Mouse (Mus musculus): Measurements from ENCODE around the gene Ehd3. TPM values are rescaled to one million over a fixed set of nuclear protein-coding genes. Genes with fewer than 3 reads are reported as not detected.

Gene Ehd3
- polyA plus RNA-seq, 1 experiment from 2014 or later = 7.4 TPM

DNA sequence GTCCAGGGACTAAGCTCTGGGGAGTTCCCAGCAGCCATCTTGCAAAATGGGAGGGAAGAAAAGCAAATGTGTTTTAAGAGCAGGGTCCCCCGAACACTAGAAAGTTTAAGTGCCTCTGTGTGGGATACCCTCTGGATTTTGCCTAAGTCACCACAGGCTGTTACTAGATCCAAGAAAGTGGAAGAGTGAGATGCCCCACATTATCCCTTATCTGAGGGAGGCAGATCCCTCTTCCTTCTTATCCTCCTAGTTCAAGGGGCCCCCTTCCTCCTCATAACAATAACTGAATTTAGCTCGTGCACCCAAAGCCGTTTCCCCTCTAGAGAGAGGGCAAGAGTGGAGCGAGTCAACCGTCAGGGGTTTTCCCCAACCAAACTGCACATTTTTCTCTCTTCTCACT lies 3.3 kb downstream of the Ehd3 start:
- Histone ChIP-seq H3K4me2 (no peak overlapping the region), H3K9ac (ENCODE audit: low read length) (no peak overlapping the region), H3K4me1 (ENCODE audit: control insufficient read depth, insufficient read depth, low read length) (peaks cover 4% of the 10 kb centered on the region), H3K4me3 (ENCODE audit: low read depth, low read length) (no peak overlapping the region), H3K27ac (ENCODE audit: low read depth, low read length) (no peak overlapping the region), H3K36me3 (ENCODE audit: control insufficient read depth, insufficient read depth, low read length) (no peaks in the 10 kb centered on the region), H3K27me3 (ENCODE audit: control insufficient read depth, insufficient read depth, low read length) (no peaks in the 10 kb centered on the region; the same call in 1 of the 2 replicates), H3K9me3 (ENCODE audit: control insufficient read depth, low read length) (no peaks in the 10 kb centered on the region)
- WGBS = 86% methylated on average over 5 of the region's 5 CpGs
- ATAC-seq (ENCODE audit: low FRiP score) (no peak), DNase-seq (ENCODE audit: low spot score, missing footprints) (no peak)

DNA sequence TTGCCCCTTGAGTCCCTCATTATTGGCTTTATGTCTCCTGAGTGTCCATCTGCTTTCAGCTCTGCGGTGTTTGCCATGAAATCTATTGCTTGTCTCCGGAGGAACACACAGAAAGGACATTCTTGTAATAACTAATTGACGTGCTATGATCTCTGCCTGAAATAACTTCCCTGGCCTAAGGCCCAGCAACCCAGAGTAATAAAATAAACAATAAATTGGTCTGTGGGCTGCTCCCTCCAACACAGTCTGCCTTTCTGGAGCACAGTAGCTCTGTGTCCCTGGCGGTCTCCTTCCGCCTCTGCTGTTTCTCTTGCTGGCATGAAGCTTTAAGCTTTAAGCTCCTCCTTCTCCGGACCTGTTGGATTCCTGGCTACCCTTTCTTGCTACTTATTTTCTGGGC lies 4.5 kb downstream of the Ehd3 start:
- Histone ChIP-seq H3K4me1 (ENCODE audit: control insufficient read depth, insufficient read depth, low read length) (peaks cover 4% of the 10 kb centered on the region), H3K27ac (ENCODE audit: low read depth, low read length) (no peak overlapping the region), H3K9me3 (ENCODE audit: control insufficient read depth, low read length) (no peaks in the 10 kb centered on the region), H3K4me3 (ENCODE audit: low read depth, low read length) (no peak overlapping the region), H3K9ac (ENCODE audit: low read length) (no peak overlapping the region), H3K27me3 (ENCODE audit: control insufficient read depth, insufficient read depth, low read length) (no peaks in the 10 kb centered on the region), H3K4me2 (no peak overlapping the region), H3K36me3 (ENCODE audit: control insufficient read depth, insufficient read depth, low read length) (no peaks in the 10 kb centered on the region)
- DNase-seq (ENCODE audit: low spot score, missing footprints) = no peak
- 83% methylated on average over 6 of the region's 6 CpGs for WGBS
- no peak for ATAC-seq (ENCODE audit: low FRiP score)

DNA sequence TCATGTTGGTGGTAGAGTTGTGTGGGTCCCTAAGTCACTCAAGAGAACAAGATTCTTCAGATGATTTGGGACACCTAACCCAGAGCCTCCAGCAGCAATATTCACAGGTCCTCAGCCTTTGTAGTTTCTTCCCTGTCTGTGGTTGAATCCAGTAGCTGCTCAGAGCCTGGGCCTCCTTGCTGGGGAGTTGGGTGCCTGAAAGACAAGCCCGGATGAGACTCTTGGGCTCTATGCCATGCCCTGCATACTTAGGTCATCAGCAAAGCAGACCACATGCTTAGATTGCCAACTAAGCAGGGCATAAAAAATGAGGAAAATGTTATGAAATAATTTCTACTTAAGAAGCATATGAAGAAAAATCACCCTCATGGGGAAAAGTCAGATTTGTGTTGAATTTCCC lies 6.9 kb downstream of the Ehd3 start:
- H3K4me3 ChIP-seq (ENCODE audit: low read depth, low read length) = no peak overlapping the region
- no peak overlapping the region for H3K27ac ChIP-seq (ENCODE audit: low read depth, low read length)
- 83% methylated on average over 1 of the region's 1 CpGs for WGBS
- ATAC-seq (ENCODE audit: low FRiP score) (no peak), DNase-seq (ENCODE audit: low spot score, missing footprints) (no peak)
- H3K4me2 ChIP-seq = no peak overlapping the region
- no peaks in the 10 kb centered on the region for H3K36me3 ChIP-seq (ENCODE audit: control insufficient read depth, insufficient read depth, low read length)
- H3K9me3 ChIP-seq (ENCODE audit: control insufficient read depth, low read length) = no peaks in the 10 kb centered on the region
- H3K9ac ChIP-seq (ENCODE audit: low read length) = no peak overlapping the region
- H3K27me3 ChIP-seq (ENCODE audit: control insufficient read depth, insufficient read depth, low read length) = no peaks in the 10 kb centered on the region
- H3K4me1 ChIP-seq (ENCODE audit: control insufficient read depth, insufficient read depth, low read length) = no peaks in the 10 kb centered on the region

DNA sequence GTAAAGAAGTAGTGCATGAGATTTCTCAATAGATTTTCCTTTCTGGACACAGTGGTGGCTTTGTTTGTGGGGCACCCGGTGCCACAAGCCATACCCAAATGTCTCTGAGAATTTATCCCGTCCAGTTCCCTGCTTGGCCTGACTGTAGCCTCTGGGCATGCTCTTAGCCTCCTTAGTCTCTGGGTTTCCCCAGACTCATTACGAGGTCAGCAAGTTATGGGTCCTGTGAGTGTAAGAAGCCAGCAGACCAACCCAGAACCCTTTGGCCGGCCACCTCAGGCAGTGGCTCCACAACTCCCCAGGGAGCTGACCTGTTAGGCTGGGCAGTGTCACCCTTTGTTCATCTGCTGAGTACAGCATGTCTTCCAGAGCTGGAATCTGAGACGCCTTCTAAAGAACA lies 7.6 kb downstream of the Ehd3 start:
- Histone ChIP-seq H3K4me3 (ENCODE audit: low read depth, low read length) (no peak overlapping the region), H3K27ac (ENCODE audit: low read depth, low read length) (no peak overlapping the region), H3K9ac (ENCODE audit: low read length) (no peak overlapping the region), H3K27me3 (ENCODE audit: control insufficient read depth, insufficient read depth, low read length) (no peaks in the 10 kb centered on the region), H3K9me3 (ENCODE audit: control insufficient read depth, low read length) (no peaks in the 10 kb centered on the region), H3K36me3 (ENCODE audit: control insufficient read depth, insufficient read depth, low read length) (no peaks in the 10 kb centered on the region), H3K4me1 (ENCODE audit: control insufficient read depth, insufficient read depth, low read length) (no peaks in the 10 kb centered on the region), H3K4me2 (no peak overlapping the region)
- DNase-seq (ENCODE audit: low spot score, missing footprints) = no peak
- no peak for ATAC-seq (ENCODE audit: low FRiP score)
- WGBS = 73% methylated on average over 5 of the region's 5 CpGs

DNA sequence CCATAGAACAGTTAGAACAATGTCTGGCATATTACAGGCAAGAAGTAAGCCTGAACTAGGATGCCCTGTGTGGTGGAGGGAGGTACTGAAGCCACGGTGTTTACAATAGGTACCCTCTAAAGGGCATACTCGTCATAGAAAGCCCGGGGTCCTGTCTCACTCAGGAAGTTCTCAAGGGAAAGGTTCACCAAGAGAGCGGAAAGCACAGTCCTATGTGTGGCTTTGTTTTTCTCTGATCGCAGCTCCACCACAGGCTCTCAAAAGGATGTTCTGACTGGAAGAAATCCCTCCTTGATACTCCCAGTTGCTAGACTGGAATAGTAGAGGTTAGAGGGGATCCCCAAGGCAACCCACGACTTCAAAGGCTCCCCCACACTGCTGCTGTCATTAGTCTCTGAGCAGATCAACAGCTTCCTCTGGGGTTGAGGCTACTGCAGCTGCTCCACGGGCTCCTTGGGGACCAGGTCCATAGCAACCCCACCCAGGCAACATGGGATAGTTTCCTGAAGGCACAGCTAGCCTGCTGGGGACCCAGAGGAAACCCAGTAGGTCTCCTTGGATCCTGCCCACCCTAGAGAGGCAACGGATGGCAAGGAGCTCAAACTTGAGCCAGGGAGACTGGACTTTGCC lies 9.2 kb downstream of the Ehd3 start:
- H3K36me3 ChIP-seq (ENCODE audit: control insufficient read depth, insufficient read depth, low read length) = no peaks in the 10 kb centered on the region
- ATAC-seq (ENCODE audit: low FRiP score) (no peak), DNase-seq (ENCODE audit: low spot score, missing footprints) (no peak)
- no peak overlapping the region for H3K4me3 ChIP-seq (ENCODE audit: low read depth, low read length)
- no peak overlapping the region for H3K4me2 ChIP-seq
- no peaks in the 10 kb centered on the region for H3K4me1 ChIP-seq (ENCODE audit: control insufficient read depth, insufficient read depth, low read length)
- no peak overlapping the region for H3K27ac ChIP-seq (ENCODE audit: low read depth, low read length)
- no peaks in the 10 kb centered on the region for H3K27me3 ChIP-seq (ENCODE audit: control insufficient read depth, insufficient read depth, low read length)
- 77% methylated on average over 8 of the region's 8 CpGs for WGBS
- no peaks in the 10 kb centered on the region for H3K9me3 ChIP-seq (ENCODE audit: control insufficient read depth, low read length)
- H3K9ac ChIP-seq (ENCODE audit: low read length) = no peak overlapping the region

DNA sequence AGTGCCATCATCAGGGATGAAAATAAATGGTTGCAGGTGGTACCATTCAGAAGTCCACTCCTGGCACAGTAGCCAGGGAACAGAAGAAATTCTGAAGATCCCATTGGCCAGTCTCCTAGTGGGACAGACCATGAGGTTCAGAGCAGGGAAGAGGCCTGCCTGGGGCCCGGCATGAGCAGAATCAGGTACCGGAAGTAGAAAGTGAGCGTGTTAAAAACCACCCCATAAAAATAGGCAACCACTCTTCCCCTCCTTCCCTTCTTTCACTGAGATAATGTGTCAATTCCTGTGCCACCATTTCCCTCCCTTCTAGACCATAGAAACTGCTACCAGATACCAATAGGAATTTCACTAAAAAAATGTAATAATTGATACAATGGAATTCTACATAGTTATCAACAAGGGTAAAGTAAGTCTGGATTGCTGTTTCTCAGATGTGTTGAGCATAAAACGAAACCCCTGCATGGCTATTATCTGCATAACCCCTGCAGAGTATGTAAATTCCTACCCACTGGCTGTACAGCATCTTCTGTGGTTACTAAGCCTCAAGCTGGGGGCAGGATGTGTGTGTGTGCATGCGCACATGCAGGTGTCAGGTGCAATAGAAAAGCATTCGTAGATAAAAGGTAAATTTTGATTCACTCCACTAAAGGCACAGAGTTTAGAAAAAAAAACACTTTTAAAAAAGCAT lies 10.7 kb downstream of the Ehd3 start:
- 87% methylated on average over 6 of the region's 6 CpGs for WGBS
- no peaks in the 10 kb centered on the region for H3K36me3 ChIP-seq (ENCODE audit: control insufficient read depth, insufficient read depth, low read length)
- H3K4me3 ChIP-seq (ENCODE audit: low read depth, low read length) = no peak overlapping the region
- H3K27me3 ChIP-seq (ENCODE audit: control insufficient read depth, insufficient read depth, low read length) = no peaks in the 10 kb centered on the region
- no peaks in the 10 kb centered on the region for H3K9me3 ChIP-seq (ENCODE audit: control insufficient read depth, low read length)
- H3K4me1 ChIP-seq (ENCODE audit: control insufficient read depth, insufficient read depth, low read length) = no peaks in the 10 kb centered on the region
- no peak overlapping the region for H3K9ac ChIP-seq (ENCODE audit: low read length)
- no peak overlapping the region for H3K27ac ChIP-seq (ENCODE audit: low read depth, low read length)
- no peak for DNase-seq (ENCODE audit: low spot score, missing footprints)
- no peak for ATAC-seq (ENCODE audit: low FRiP score)
- no peak overlapping the region for H3K4me2 ChIP-seq

DNA sequence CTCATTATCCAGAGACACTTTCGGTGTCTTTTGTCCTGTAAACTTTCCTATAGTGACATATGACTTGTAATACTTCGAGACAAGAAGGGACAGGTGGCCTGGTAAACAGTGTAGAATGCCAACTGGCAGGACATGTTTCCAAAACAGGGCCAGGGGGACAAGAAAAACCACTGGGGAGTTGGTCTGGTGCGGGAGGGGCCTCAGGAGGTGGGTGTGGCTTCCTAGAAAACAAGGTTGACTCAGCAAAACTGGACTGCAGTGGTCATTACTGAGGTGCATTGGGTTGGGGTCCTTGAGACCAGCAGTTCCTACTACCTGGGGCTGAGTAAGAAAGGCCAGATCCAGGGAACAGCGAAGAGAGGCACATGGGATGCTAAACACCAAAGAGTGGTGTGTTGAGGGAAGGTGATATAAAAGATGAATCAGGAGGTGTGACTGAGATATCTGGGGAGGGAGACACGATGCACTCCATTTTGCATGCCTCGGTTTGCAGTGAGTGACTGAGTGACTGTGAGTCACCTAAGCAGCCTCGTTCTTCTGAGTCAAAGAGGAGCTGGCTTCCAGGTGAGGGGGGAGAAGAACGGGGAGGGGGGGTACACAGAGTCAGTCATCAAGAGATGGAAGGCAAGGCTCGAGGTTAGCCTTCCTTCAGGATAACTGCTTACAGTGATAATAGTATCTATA lies 13.9 kb downstream of the Ehd3 start:
- DNase-seq (ENCODE audit: low spot score, missing footprints) (no peak), ATAC-seq (ENCODE audit: low FRiP score) (no peak)
- 86% methylated on average over 9 of the region's 9 CpGs for WGBS
- no peak overlapping the region for H3K27ac ChIP-seq (ENCODE audit: low read depth, low read length)
- H3K9me3 ChIP-seq (ENCODE audit: control insufficient read depth, low read length) = no peaks in the 10 kb centered on the region
- no peak overlapping the region for H3K9ac ChIP-seq (ENCODE audit: low read length)
- no peaks in the 10 kb centered on the region for H3K36me3 ChIP-seq (ENCODE audit: control insufficient read depth, insufficient read depth, low read length)
- no peaks in the 10 kb centered on the region for H3K4me1 ChIP-seq (ENCODE audit: control insufficient read depth, insufficient read depth, low read length)
- H3K4me3 ChIP-seq (ENCODE audit: low read depth, low read length) = no peak overlapping the region
- no peaks in the 10 kb centered on the region for H3K27me3 ChIP-seq (ENCODE audit: control insufficient read depth, insufficient read depth, low read length)
- H3K4me2 ChIP-seq = no peak overlapping the region

DNA sequence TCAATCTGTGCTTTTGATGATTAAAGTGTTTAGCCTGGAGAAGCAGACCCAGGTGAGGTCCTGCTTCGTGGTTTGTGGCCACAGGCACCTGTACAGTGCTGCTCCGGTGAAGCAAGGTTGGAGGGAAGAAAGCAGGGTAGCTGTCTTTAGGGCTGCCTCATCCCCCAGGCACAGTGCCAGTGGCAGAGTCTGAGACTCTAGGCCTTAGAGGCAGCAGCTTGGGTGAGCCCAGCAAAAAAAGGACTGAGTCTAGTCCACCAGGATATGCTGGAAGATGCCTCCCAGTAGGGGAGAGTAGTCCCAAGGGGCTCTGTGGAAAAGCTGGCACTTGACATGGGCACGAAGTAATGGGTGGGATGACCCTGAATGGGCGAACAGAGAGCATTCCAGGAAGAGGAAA lies 15.0 kb downstream of the Ehd3 start:
- WGBS = 72% methylated on average over 4 of the region's 4 CpGs
- no peak overlapping the region for H3K9ac ChIP-seq (ENCODE audit: low read length)
- no peak overlapping the region for H3K4me2 ChIP-seq
- H3K9me3 ChIP-seq (ENCODE audit: control insufficient read depth, low read length) = no peaks in the 10 kb centered on the region
- H3K27ac ChIP-seq (ENCODE audit: low read depth, low read length) = no peak overlapping the region
- no peaks in the 10 kb centered on the region for H3K36me3 ChIP-seq (ENCODE audit: control insufficient read depth, insufficient read depth, low read length)
- no peak overlapping the region for H3K4me3 ChIP-seq (ENCODE audit: low read depth, low read length)
- DNase-seq (ENCODE audit: low spot score, missing footprints) = no peak
- H3K27me3 ChIP-seq (ENCODE audit: control insufficient read depth, insufficient read depth, low read length) = no peaks in the 10 kb centered on the region
- no peak for ATAC-seq (ENCODE audit: low FRiP score)
- no peaks in the 10 kb centered on the region for H3K4me1 ChIP-seq (ENCODE audit: control insufficient read depth, insufficient read depth, low read length)

DNA sequence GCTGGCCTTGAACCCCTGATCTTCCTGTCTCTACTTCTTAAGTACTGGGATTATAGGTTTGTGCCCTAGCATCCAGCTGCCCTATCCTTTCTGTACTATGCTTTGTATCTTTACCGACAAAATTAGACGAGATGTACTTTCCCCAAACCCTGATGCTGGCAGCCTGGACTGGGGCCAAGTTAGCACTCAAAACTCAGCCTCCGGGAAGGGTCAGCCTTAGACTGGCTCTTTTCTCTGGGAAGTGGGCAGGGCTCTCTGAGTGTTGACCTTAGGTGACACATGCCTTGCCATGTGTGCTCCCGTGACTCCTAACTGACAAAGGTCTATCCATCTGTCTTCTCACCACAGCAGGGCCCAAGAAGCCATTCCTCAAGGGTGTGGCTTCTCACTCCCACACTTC lies 16.8 kb downstream of the Ehd3 start:
- no peaks in the 10 kb centered on the region for H3K27me3 ChIP-seq (ENCODE audit: control insufficient read depth, insufficient read depth, low read length)
- ATAC-seq (ENCODE audit: low FRiP score) = no peak
- no peak for DNase-seq (ENCODE audit: low spot score, missing footprints)
- no peaks in the 10 kb centered on the region for H3K36me3 ChIP-seq (ENCODE audit: control insufficient read depth, insufficient read depth, low read length)
- H3K4me3 ChIP-seq (ENCODE audit: low read depth, low read length) = no peak overlapping the region
- H3K9ac ChIP-seq (ENCODE audit: low read length) = no peak overlapping the region
- no peak overlapping the region for H3K4me2 ChIP-seq
- H3K9me3 ChIP-seq (ENCODE audit: control insufficient read depth, low read length) = no peaks in the 10 kb centered on the region
- WGBS = 88% methylated on average over 4 of the region's 4 CpGs
- H3K4me1 ChIP-seq (ENCODE audit: control insufficient read depth, insufficient read depth, low read length) = no peaks in the 10 kb centered on the region
- H3K27ac ChIP-seq (ENCODE audit: low read depth, low read length) = no peak overlapping the region
